Mouse (Mus musculus): ENCODE data around the gene Plcl1.

Gene Plcl1

GRCm38 (mm10) chr1:55525100-55525499 is 119.4 kb downstream of the Plcl1 start:
- no peak for ATAC-seq (ENCODE audit: low TSS enrichment)

GRCm38 (mm10) chr1:55525748-55526147 is 120.0 kb downstream of the Plcl1 start:
- ATAC-seq (ENCODE audit: low TSS enrichment), result no peak

- ATAC-seq (ENCODE audit: low TSS enrichment), result peak; percentile 76
Observed at GRCm38 (mm10) chr1:55528547-55529304, 123.0 kb downstream of the Plcl1 start.

- ATAC-seq (ENCODE audit: low TSS enrichment), result no peak
Observed at GRCm38 (mm10) chr1:55533823-55534222, 128.1 kb downstream of the Plcl1 start.

- no peak for ATAC-seq (ENCODE audit: low TSS enrichment)
Observed at GRCm38 (mm10) chr1:55554405-55554804, 148.7 kb downstream of the Plcl1 start.

GRCm38 (mm10) chr1:55557960-55558359 is 152.2 kb downstream of the Plcl1 start:
- peak; percentile 10 for ATAC-seq (ENCODE audit: low TSS enrichment)

GRCm38 (mm10) chr1:55558409-55558808 is 152.7 kb downstream of the Plcl1 start:
- peak; percentile 62 for ATAC-seq (ENCODE audit: low TSS enrichment)

- ATAC-seq (ENCODE audit: low TSS enrichment), result peak; percentile 38; the same call in 1 of the 2 replicates
Observed at GRCm38 (mm10) chr1:55559998-55560397, 154.3 kb downstream of the Plcl1 start.

GRCm38 (mm10) chr1:55565933-55566332 is 160.2 kb downstream of the Plcl1 start:
- no peak for ATAC-seq (ENCODE audit: low TSS enrichment)

- no peak for ATAC-seq (ENCODE audit: low TSS enrichment)
Observed at GRCm38 (mm10) chr1:55567801-55568360, 162.2 kb downstream of the Plcl1 start.

GRCm38 (mm10) chr1:55570225-55570624 is 164.5 kb downstream of the Plcl1 start:
- ATAC-seq (ENCODE audit: low TSS enrichment), result peak; percentile 78

GRCm38 (mm10) chr1:55571399-55571798 is 165.7 kb downstream of the Plcl1 start:
- no peak for ATAC-seq (ENCODE audit: low TSS enrichment)

GRCm38 (mm10) chr1:55572202-55572601 is 166.5 kb downstream of the Plcl1 start:
- ATAC-seq (ENCODE audit: low TSS enrichment), result no peak

- no peak for ATAC-seq (ENCODE audit: low TSS enrichment)
Observed at GRCm38 (mm10) chr1:55572664-55573063, 166.9 kb downstream of the Plcl1 start.

- peak; percentile 74 for ATAC-seq (ENCODE audit: low TSS enrichment)
Observed at GRCm38 (mm10) chr1:55575916-55576315, 170.2 kb downstream of the Plcl1 start.

GRCm38 (mm10) chr1:55581752-55582151 is 176.0 kb downstream of the Plcl1 start:
- ATAC-seq (ENCODE audit: low TSS enrichment), result no peak

GRCm38 (mm10) chr1:55585441-55585840 is 179.7 kb downstream of the Plcl1 start:
- ATAC-seq (ENCODE audit: low TSS enrichment), result no peak

GRCm38 (mm10) chr1:55588090-55588489 is 182.4 kb downstream of the Plcl1 start:
- no peak for ATAC-seq (ENCODE audit: low TSS enrichment)

GRCm38 (mm10) chr1:55590047-55590446 is 184.3 kb downstream of the Plcl1 start:
- ATAC-seq (ENCODE audit: low TSS enrichment), result no peak

- no peak for ATAC-seq (ENCODE audit: low TSS enrichment)
Observed at GRCm38 (mm10) chr1:55600496-55600895, 194.8 kb downstream of the Plcl1 start.

GRCm38 (mm10) chr1:55604593-55604992 is 198.9 kb downstream of the Plcl1 start:
- ATAC-seq (ENCODE audit: low TSS enrichment), result no peak

- no peak for ATAC-seq (ENCODE audit: low TSS enrichment)
Observed at GRCm38 (mm10) chr1:55605450-55605849, 199.7 kb downstream of the Plcl1 start.

- peak; percentile 27; the same call in 1 of the 2 replicates for ATAC-seq (ENCODE audit: low TSS enrichment)
Observed at GRCm38 (mm10) chr1:55605956-55606355, 200.2 kb downstream of the Plcl1 start.
